Mouse (Mus musculus): ENCODE measurements around the gene Stag2.

DNA sequence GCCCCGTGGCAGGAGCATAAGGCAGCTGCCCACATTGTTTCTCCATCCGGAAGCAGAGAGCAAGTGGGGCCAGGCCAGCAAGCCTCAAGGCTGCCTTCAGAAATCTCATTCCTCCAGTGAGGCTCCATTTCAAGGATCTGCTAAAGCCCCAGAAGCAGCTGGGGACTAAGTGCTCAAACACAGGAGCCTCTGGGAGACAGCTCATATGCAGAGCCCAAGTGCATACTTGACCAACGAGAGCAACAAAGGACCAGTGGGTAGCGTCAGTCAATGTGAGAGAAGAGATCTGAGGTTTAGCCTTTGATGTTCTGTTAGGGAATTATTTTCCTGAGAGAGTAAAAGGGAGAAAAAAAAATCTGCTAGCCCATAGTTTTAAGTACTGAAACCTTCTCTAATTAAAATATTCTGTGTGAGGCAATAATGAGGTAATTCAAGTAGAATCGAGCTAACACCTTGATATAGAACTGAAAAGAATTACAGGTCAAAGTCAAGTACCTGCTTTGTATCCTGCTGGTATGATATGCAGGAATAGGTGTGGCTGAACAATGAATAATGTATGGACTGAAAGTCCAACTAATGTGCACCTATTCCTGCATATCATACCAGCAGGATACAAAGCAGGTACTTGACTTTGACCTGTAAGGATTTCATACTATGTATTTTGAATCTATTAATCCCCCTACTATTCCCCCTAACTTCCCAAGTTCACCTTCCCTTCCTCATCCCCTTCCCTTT, 24.0 kb upstream of the Stag2 start:
- TF ChIP-seq CTCF (IDR thresholded peaks at IDR 0.05; ENCODE audit: low read depth), result no peak
- TF ChIP-seq EP300 (IDR thresholded peaks at IDR 0.05; ENCODE audit: low read depth), result no peak
